Mouse (Mus musculus) heart, postnatal 0 days (tissue): Measurements from ENCODE around the gene Uqcrq.

Experiments
- CTCF ChIP-seq: IDR thresholded peaks from 2 replicates; pipeline ENCODE4 v1.5.1; 2016; ENCODE audit warnings: antibody characterized with exemption, control low read depth, low read depth
- EP300 ChIP-seq: IDR thresholded peaks from 2 replicates; pipeline ENCODE4 v1.6.1; 2016; ENCODE audit warnings: antibody characterized with exemption, low read depth

GRCm38 (mm10) chr11:53451361-53451760 lies 20.7 kb upstream of the Uqcrq start:
- TF ChIP-seq EP300 (no peak), CTCF (no peak)
